Mouse (Mus musculus) liver, embryonic 16.5 days (tissue): ENCODE measurements around the gene Tmcc2. TPM values are rescaled to one million over a fixed set of nuclear protein-coding genes. Genes with fewer than 3 reads are reported as not detected.
"Not testable (repeated sequence)": the region's sequence is repeated elsewhere in the genome, so short reads cannot be mapped to it uniquely, and the experiment has no call there.

Source experiments
- ATAC-seq: fragments of 200-750 bp; cut with Nextera tagmentation; 2 replicates; pipeline ENCODE4 v1.8.0; 2017; ENCODE audit warnings: low read depth, mild to moderate bottlenecking, moderate number of reproducible peaks, moderate library complexity
- H3K27ac ChIP-seq: fragments of 300-500 bp; sonication (generic); 2 replicates; pipeline ENCODE4 v1.5.1; 2014; ENCODE audit warnings: mild to moderate bottlenecking, low read length
- H3K27me3 ChIP-seq: fragments of 300-500 bp; sonication (generic); 2 replicates; pipeline ENCODE4 v1.6.1; 2014; ENCODE audit warnings: low read depth, low read length, mixed read lengths; ENCODE audit not compliant: control insufficient read depth, insufficient read depth
- H3K36me3 ChIP-seq: fragments of 300-500 bp; sonication (generic); 2 replicates; pipeline ENCODE4 v1.6.1; 2014; ENCODE audit warnings: mild to moderate bottlenecking; ENCODE audit not compliant: control insufficient read depth, insufficient read depth
- H3K4me1 ChIP-seq: fragments of 300-500 bp; sonication (generic); 2 replicates; pipeline ENCODE4 v1.6.1; 2014; ENCODE audit warnings: low read depth, low read length, mixed read lengths; ENCODE audit not compliant: control insufficient read depth
- H3K4me2 ChIP-seq: fragments of 300-500 bp; sonication (generic); 2 replicates; pipeline ENCODE4 v1.6.1; 2014; ENCODE audit warnings: low read depth, low read length, mixed read lengths
- H3K4me3 ChIP-seq: fragments of 300-500 bp; sonication (generic); 2 replicates; pipeline ENCODE4 v1.5.1; 2014; ENCODE audit warnings: low read depth, mild to moderate bottlenecking, low read length
- H3K9ac ChIP-seq: fragments of 300-500 bp; sonication (generic); 2 replicates; pipeline ENCODE4 v1.6.1; 2014; ENCODE audit warnings: low read depth, low read length
- H3K9me3 ChIP-seq: fragments of 300-500 bp; sonication (generic); replicated peaks from 2 replicates; pipeline ENCODE4 v1.6.1; 2016; ENCODE audit warnings: low read length; ENCODE audit not compliant: control insufficient read depth
- WGBS: fragments of 180-500 bp; shearing (Covaris S2); extraction: QIAGEN DNeasy Blood & Tissue Kit; methylation state at CpG from one replicate; pipeline ENCODE4 v1.1.7; 2014; ENCODE audit not compliant: insufficient replicate concordance; 5-methylcytosine and 5-hydroxymethylcytosine counted together
- polyA plus RNA-seq: library from polyadenylated mRNA; unstranded; fragments of >200 nt; fragmentation: Nextera tagmentation; extraction: Ambion mirVana; gene quantifications from 2 replicates; pipeline ENCODE4 v1.2.1, GENCODE M21; 2015

The Tmcc2 gene
- polyA plus RNA-seq, 1 experiment from 2014 or later: 674 TPM

GRCm38 (mm10) chr1:132355162-132355601 is 35.9 kb downstream of the Tmcc2 start:
- WGBS: 83% methylated on average over 6 of the region's 6 CpGs
- ATAC-seq: peak; percentile 33
- H3K9me3 ChIP-seq: peaks cover 5% of the 10 kb centered on the region
- H3K27ac ChIP-seq: no peak overlapping the region
- H3K9ac ChIP-seq: no peak overlapping the region
- H3K4me3 ChIP-seq: no peak overlapping the region
- H3K27me3 ChIP-seq: no peaks in the 10 kb centered on the region
- H3K4me1 ChIP-seq: peaks cover 10% of the 10 kb centered on the region; the same call in 1 of the 2 replicates
- H3K4me2 ChIP-seq: no peak overlapping the region
- peaks cover 57% of the 10 kb centered on the region for H3K36me3 ChIP-seq

DNA sequence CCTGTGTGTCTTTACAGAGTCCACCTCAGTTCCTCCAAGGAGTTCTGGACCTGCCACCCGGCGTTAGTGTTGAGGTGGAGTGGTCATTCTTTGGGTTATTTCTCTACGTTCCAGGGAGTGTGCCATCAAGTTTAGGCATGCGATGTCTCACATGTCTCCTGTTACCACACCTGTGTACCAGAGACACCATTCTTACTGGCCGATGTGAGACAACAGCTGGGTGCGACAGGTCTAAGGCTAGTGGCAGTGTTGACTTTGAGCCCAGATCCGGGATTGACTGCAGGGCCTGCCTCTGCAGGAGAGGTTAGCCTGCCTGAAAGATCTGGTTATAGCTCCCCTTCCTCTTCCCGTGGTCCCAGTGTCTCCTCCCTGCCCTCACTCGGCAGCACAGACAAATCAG is 36.8 kb downstream of the Tmcc2 start:
- Histone ChIP-seq H3K27me3 (no peaks in the 10 kb centered on the region), H3K9me3 (peaks cover 5% of the 10 kb centered on the region), H3K9ac (no peak overlapping the region), H3K4me1 (peaks cover 5% of the 10 kb centered on the region; the same call in 1 of the 2 replicates), H3K27ac (no peak overlapping the region), H3K4me2 (no peak overlapping the region), H3K4me3 (no peak overlapping the region), H3K36me3 (peaks cover 48% of the 10 kb centered on the region)
- 79% methylated on average over 9 of the region's 9 CpGs for WGBS
- no peak for ATAC-seq

DNA sequence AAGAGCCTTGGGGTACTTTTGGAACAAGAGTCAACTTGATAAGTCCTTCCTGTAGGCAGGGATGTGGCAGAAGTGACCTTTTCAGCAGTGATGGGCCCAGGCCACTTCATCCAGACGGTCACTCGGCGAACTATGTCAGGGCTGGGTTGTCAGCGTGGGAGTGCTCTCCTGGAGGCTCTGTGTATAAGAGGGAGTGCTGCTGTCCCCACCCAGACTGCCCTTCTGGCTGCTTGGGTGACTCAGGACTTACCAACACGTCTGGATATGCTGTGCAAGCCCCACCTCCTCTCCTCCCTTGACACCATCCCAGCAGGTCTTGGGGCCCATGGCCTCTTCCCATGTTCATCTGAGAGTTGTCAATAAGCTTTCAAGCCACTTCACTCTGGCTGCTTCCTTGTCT is 37.7 kb downstream of the Tmcc2 start:
- WGBS: 71% methylated on average over 5 of the region's 5 CpGs
- no peak overlapping the region for H3K27ac ChIP-seq
- H3K4me1 ChIP-seq: peaks cover 5% of the 10 kb centered on the region; the same call in 1 of the 2 replicates
- H3K4me2 ChIP-seq: no peak overlapping the region
- H3K9me3 ChIP-seq: peaks cover 5% of the 10 kb centered on the region
- no peak for ATAC-seq
- no peak overlapping the region for H3K9ac ChIP-seq
- H3K36me3 ChIP-seq: peaks cover 40% of the 10 kb centered on the region
- H3K27me3 ChIP-seq: no peaks in the 10 kb centered on the region
- H3K4me3 ChIP-seq: no peak overlapping the region

- peaks cover 16% of the 10 kb centered on the region for H3K36me3 ChIP-seq
- no peak overlapping the region for H3K27ac ChIP-seq
- H3K4me2 ChIP-seq: no peak overlapping the region
- H3K9ac ChIP-seq: no peak overlapping the region
- no peaks in the 10 kb centered on the region for H3K27me3 ChIP-seq
- 81% methylated on average over 4 of the region's 4 CpGs for WGBS
- ATAC-seq: no peak
- no peak overlapping the region for H3K4me3 ChIP-seq
- H3K4me1 ChIP-seq: peaks cover 5% of the 10 kb centered on the region; the same call in 1 of the 2 replicates
- peaks cover 5% of the 10 kb centered on the region for H3K9me3 ChIP-seq
Observed at GRCm38 (mm10) chr1:132351058-132351457, 40.0 kb downstream of the Tmcc2 start.

GRCm38 (mm10) chr1:132349601-132350000 is 41.5 kb downstream of the Tmcc2 start:
- not testable (repeated sequence) for H3K4me3 ChIP-seq, H3K27me3 ChIP-seq, H3K36me3 ChIP-seq, H3K9me3 ChIP-seq, H3K9ac ChIP-seq, H3K27ac ChIP-seq, ATAC-seq, H3K4me1 ChIP-seq, H3K4me2 ChIP-seq
- 83% methylated on average over 3 of the region's 3 CpGs for WGBS

DNA sequence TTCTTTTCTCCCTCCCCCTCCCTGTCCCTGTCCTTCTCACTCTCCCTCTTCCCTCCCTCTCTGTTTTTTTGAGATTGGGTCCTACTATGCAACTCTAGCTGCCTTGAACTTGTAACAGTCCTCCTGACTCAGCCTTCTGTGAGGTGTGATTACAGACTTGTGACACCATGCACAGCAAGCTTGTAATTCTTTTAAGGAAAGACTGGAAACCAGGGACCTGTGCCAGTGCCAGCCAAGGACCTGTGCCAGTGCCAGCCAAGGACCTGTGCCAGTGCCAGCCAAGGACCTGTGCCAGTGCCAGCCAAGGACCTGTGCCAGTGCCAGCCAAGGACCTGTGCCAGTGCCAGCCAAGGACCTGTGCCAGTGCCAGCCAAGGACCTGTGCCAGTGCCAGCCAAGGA is 42.0 kb downstream of the Tmcc2 start:
- not testable (repeated sequence) for H3K4me2 ChIP-seq, H3K36me3 ChIP-seq, H3K27me3 ChIP-seq, H3K4me1 ChIP-seq, H3K9me3 ChIP-seq, H3K27ac ChIP-seq, H3K4me3 ChIP-seq, H3K9ac ChIP-seq, ATAC-seq

GRCm38 (mm10) chr1:132348401-132348800 is 42.7 kb downstream of the Tmcc2 start:
- no peak overlapping the region for H3K27ac ChIP-seq
- peaks cover 5% of the 10 kb centered on the region for H3K9me3 ChIP-seq
- no peak overlapping the region for H3K9ac ChIP-seq
- H3K4me1 ChIP-seq: no peaks in the 10 kb centered on the region; the same call in 1 of the 2 replicates
- no peak overlapping the region for H3K4me2 ChIP-seq
- no peak overlapping the region for H3K4me3 ChIP-seq
- no peaks in the 10 kb centered on the region for H3K27me3 ChIP-seq
- H3K36me3 ChIP-seq: no peaks in the 10 kb centered on the region
- ATAC-seq: no peak
- WGBS: 63% methylated on average over 5 of the region's 5 CpGs

DNA sequence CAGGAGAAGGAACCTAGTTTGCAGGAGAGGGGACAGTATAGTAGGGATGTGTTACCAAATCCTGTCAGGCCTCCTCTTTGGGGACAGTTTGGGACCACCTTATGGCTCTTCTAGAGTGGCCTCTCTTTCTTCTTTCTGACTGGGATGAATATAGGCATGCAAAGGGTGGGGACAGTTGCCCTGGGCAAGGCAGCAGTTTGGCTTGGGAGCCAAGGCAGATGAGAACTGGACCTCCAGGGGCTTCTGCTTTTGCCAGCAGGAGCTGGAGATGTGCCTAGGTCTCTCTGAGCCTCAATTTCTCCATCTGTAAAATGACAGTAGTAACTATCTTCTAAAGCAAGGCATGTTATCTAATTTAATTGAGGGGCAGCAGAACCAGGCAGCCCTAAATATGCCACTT is 44.1 kb downstream of the Tmcc2 start:
- Histone ChIP-seq H3K27me3 (no peaks in the 10 kb centered on the region), H3K9ac (no peak overlapping the region), H3K36me3 (no peaks in the 10 kb centered on the region), H3K4me1 (peaks cover 8% of the 10 kb centered on the region), H3K4me2 (no peak overlapping the region), H3K27ac (no peak overlapping the region), H3K4me3 (no peak overlapping the region), H3K9me3 (peaks cover 5% of the 10 kb centered on the region)
- ATAC-seq: no peak

DNA sequence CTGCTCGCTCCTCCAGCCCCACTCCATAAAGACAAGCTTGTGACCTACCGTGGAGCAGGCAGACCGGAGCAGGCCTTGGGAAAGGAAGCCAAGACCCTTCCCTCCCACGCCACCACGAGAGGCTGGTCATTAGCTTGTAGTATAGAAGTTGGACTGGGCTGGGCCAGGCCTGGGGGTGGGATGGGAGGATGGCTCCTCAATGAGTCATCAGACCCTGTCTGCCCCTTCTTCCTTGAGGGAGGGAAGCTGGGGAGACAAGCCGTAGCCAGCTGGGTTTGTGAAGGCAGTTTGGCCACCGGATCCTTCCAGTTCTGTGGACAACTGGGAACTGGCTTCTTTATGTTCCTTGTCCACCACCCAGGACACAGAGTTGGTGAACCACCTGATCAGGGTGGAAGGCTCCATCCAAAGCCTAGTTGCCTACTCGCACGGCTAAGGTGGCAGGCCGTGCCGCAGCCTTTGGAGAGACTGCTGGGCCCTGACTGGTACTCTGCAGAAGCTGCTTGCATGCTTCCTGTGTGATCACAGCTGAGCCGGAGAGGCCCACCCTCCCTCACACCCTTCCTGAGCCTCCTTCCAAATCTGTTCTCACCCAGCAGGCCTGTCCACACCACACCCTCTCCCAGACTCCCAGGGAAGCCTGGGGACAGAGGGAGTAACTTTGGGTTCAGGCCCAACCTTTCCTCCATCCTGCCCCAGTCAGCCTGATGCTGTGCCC is 44.8 kb downstream of the Tmcc2 start:
- no peak overlapping the region for H3K4me3 ChIP-seq
- no peak overlapping the region for H3K4me2 ChIP-seq
- no peak overlapping the region for H3K27ac ChIP-seq
- H3K9me3 ChIP-seq: peaks cover 5% of the 10 kb centered on the region
- no peak overlapping the region for H3K9ac ChIP-seq
- 65% methylated on average over 12 of the region's 12 CpGs for WGBS
- H3K27me3 ChIP-seq: no peaks in the 10 kb centered on the region
- no peaks in the 10 kb centered on the region for H3K36me3 ChIP-seq
- ATAC-seq: peak; percentile 53
- H3K4me1 ChIP-seq: peaks cover 10% of the 10 kb centered on the region
